15 mouse cellular contexts compared by ENCODE assay signal in the genomic region with DNA sequence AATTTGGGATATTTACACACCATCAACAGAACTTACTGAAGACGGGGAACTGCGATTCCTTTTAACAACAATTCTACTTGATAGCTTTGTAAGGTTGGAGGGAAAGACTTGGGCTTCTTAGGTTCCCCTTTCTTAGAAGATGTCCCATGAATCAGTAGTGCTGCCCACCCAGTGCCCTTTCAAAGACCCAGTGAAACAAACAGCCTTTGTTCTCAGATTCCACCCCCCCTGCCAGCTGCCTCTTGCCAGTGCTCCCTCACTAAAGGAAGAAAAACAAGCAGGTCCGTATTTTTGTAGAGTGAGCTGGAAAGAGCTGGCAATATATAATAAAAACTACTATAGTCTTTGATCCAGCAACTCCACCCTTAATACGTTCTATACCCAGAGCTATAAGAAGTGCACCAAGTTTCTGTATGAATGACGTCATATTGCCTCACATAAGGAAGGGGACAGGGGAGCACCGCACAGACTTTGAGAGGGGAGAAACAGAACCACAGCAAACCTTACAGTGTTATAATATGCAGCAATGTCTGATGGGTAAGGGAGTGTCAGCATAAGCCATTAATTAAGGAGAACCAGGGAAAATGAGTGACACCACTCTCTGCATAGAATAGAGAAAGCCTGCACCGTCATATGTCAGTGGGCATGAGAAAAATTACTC.
A peak's percentile ranks its signal among the peaks of the same experiment; 100 is the strongest.
DNase-seq lines count a peak whose midpoint lies in the region; ATAC-seq and TF ChIP-seq lines count a peak whose summit lies in the region.
"Had no signal": no experiment of that assay in that cellular context is flagged by ENCODE, and none has a peak within 500 bp of the region (broad histone marks: within the 10 kb centered on the region; RNA-seq: fewer than 3 reads in every experiment).

No protein-coding gene starts in this region.

- TF ChIP-seq CTCF in thymus, adult 2 months (IDR thresholded peaks at IDR 0.05; ENCODE audit: borderline replicate concordance, control insufficient read depth, extremely low read depth, insufficient read depth, low read length, poor library complexity) = no peak

- peaks cover 15% of the 10 kb centered on the region for H3K4me1 ChIP-seq in midbrain, embryonic 10.5 days
- peaks cover 13% of the 10 kb centered on the region for H3K4me1 ChIP-seq in midbrain, embryonic 15.5 days
- peaks cover 16% of the 10 kb centered on the region for H3K4me1 ChIP-seq in forebrain, embryonic 14.5 days (ENCODE audit: control insufficient read depth, insufficient read depth, low read length)
- H3K4me1 ChIP-seq in limb, embryonic 14.5 days (ENCODE audit: control insufficient read depth, insufficient read depth, low read length) = no peaks in the 10 kb centered on the region; the same call in 1 of the 2 replicates
- no peaks in the 10 kb centered on the region for H3K4me1 ChIP-seq in thymus, adult 2 months (replicated peaks; ENCODE audit: control insufficient read depth, insufficient read depth, low read length)
- H3K4me1 ChIP-seq: lung, embryonic 15.5 days; megakaryocyte, embryonic 14.5 days; stomach, embryonic 15.5 days had no signal

- no peaks in the 10 kb centered on the region for H3K27me3 ChIP-seq in midbrain, embryonic 10.5 days (ENCODE audit: low read depth, poor library complexity, severe bottlenecking)
- no peaks in the 10 kb centered on the region for H3K27me3 ChIP-seq in midbrain, embryonic 15.5 days (replicated peaks)
- no peaks in the 10 kb centered on the region for H3K27me3 ChIP-seq in forebrain, embryonic 14.5 days (replicated peaks; ENCODE audit: control insufficient read depth, insufficient read depth, low read length)
- no peaks in the 10 kb centered on the region for H3K27me3 ChIP-seq in limb, embryonic 14.5 days (ENCODE audit: control insufficient read depth, insufficient read depth, low read length)
- H3K27me3 ChIP-seq in thymus, adult 2 months (ENCODE audit: control insufficient read depth, insufficient read depth, low read length) = no peaks in the 10 kb centered on the region
- H3K27me3 ChIP-seq: lung, embryonic 15.5 days; megakaryocyte, embryonic 14.5 days; stomach, embryonic 15.5 days had no signal

- H3K4me2 ChIP-seq in midbrain, embryonic 15.5 days = no peak overlapping the region
- H3K4me2 ChIP-seq in forebrain, embryonic 14.5 days (ENCODE audit: low read length) = no peak overlapping the region
- H3K4me2 ChIP-seq in limb, embryonic 14.5 days (replicated peaks; ENCODE audit: low read depth, low read length, severe bottlenecking) = no peak overlapping the region
- H3K4me2 ChIP-seq: heart, embryonic 11.5 days; lung, embryonic 15.5 days; stomach, embryonic 15.5 days had no signal

- peak overlapping the region; percentile 55 for H3K27ac ChIP-seq in midbrain, embryonic 10.5 days (replicated peaks)
- H3K27ac ChIP-seq in midbrain, embryonic 15.5 days = no peak overlapping the region
- H3K27ac ChIP-seq in forebrain, embryonic 14.5 days (ENCODE audit: low read depth, low read length) = peak overlapping the region; percentile 70
- no peak overlapping the region for H3K27ac ChIP-seq in limb, embryonic 14.5 days (replicated peaks; ENCODE audit: low read depth, low read length)
- H3K27ac ChIP-seq in thymus, adult 2 months (ENCODE audit: control insufficient read depth, insufficient read depth, low read length) = no peak overlapping the region
- H3K27ac ChIP-seq: lung, embryonic 15.5 days; stomach, embryonic 15.5 days had no signal

- 70% methylated on average over 7 of the region's 7 CpGs for WGBS in midbrain, embryonic 10.5 days
- WGBS in midbrain, embryonic 15.5 days = 36% methylated on average over 7 of the region's 7 CpGs
- WGBS in forebrain, embryonic 14.5 days = 10% methylated on average over 7 of the region's 7 CpGs
- WGBS in limb, embryonic 14.5 days = 54% methylated on average over 7 of the region's 7 CpGs
- WGBS in thymus, adult 2 months = 82% methylated on average over 7 of the region's 7 CpGs

- no peak overlapping the region for H3K4me3 ChIP-seq in midbrain, embryonic 10.5 days
- no peak overlapping the region for H3K4me3 ChIP-seq in midbrain, embryonic 15.5 days
- no peak overlapping the region for H3K4me3 ChIP-seq in forebrain, embryonic 14.5 days (ENCODE audit: low read depth, low read length)
- no peak overlapping the region for H3K4me3 ChIP-seq in limb, embryonic 14.5 days (replicated peaks; ENCODE audit: low read length)
- no peak overlapping the region for H3K4me3 ChIP-seq in thymus, adult 2 months (ENCODE audit: control insufficient read depth, insufficient read depth, low read length)
- H3K4me3 ChIP-seq: lung, embryonic 15.5 days; megakaryocyte, embryonic 14.5 days; stomach, embryonic 15.5 days had no signal

- H3K9me3 ChIP-seq in midbrain, embryonic 10.5 days (replicated peaks) = no peaks in the 10 kb centered on the region
- no peaks in the 10 kb centered on the region for H3K9me3 ChIP-seq in midbrain, embryonic 15.5 days
- H3K9me3 ChIP-seq in forebrain, embryonic 14.5 days (replicated peaks; ENCODE audit: control insufficient read depth, low read length) = no peaks in the 10 kb centered on the region
- H3K9me3 ChIP-seq in limb, embryonic 14.5 days (ENCODE audit: control insufficient read depth, low read length) = no peaks in the 10 kb centered on the region
- H3K9me3 ChIP-seq: lung, embryonic 15.5 days; stomach, embryonic 15.5 days had no signal

- H3K9ac ChIP-seq in midbrain, embryonic 15.5 days = no peak overlapping the region
- H3K9ac ChIP-seq in forebrain, embryonic 14.5 days (ENCODE audit: low read length) = no peak overlapping the region
- no peak overlapping the region for H3K9ac ChIP-seq in limb, embryonic 14.5 days (ENCODE audit: low read depth, low read length, severe bottlenecking)
- H3K9ac ChIP-seq: lung, embryonic 15.5 days; stomach, embryonic 15.5 days had no signal

- peaks cover 13% of the 10 kb centered on the region; the same call in 1 of the 2 replicates for H3K36me3 ChIP-seq in midbrain, embryonic 10.5 days
- H3K36me3 ChIP-seq in midbrain, embryonic 15.5 days (replicated peaks) = no peaks in the 10 kb centered on the region
- H3K36me3 ChIP-seq in forebrain, embryonic 14.5 days (ENCODE audit: control insufficient read depth, insufficient read depth, low read length) = peaks cover 16% of the 10 kb centered on the region; the same call in 1 of the 2 replicates
- no peaks in the 10 kb centered on the region for H3K36me3 ChIP-seq in limb, embryonic 14.5 days (ENCODE audit: control insufficient read depth, insufficient read depth, low read length)
- H3K36me3 ChIP-seq in thymus, adult 2 months (ENCODE audit: control insufficient read depth, insufficient read depth, low read length) = no peaks in the 10 kb centered on the region
- H3K36me3 ChIP-seq: lung, embryonic 15.5 days; stomach, embryonic 15.5 days had no signal

- TF ChIP-seq POLR2A in limb, embryonic 14.5 days (IDR thresholded peaks at IDR 0.05; ENCODE audit: borderline replicate concordance, extremely low read depth, insufficient read depth, insufficient read length) = no peak
- no peak for TF ChIP-seq POLR2A in thymus, adult 2 months (IDR thresholded peaks at IDR 0.05; ENCODE audit: control insufficient read depth, extremely low read depth, insufficient read depth, low read length, poor library complexity)

- DNase-seq in midbrain, embryonic 10.5 days (ENCODE audit: low spot score) = no peak
- DNase-seq in forebrain, embryonic 14.5 days (ENCODE audit: low spot score) = no peak
- DNase-seq in limb, embryonic 14.5 days (ENCODE audit: low spot score) = peak; percentile 11
- peak; percentile 88 for DNase-seq in retina, postnatal 1 day
- no peak for DNase-seq in thymus, adult 2 months
- no peak for DNase-seq in cerebellum, adult 11 months
- DNase-seq: gastrocnemius, postnatal 14 days; liver; right cerebral cortex, postnatal 4 days; thymus, postnatal 36 days had no signal

- no peak for ATAC-seq in midbrain, embryonic 15.5 days (replicated peaks)
- peak; percentile 74 for ATAC-seq in forebrain, embryonic 14.5 days
- no peak for ATAC-seq in limb, embryonic 14.5 days (ENCODE audit: low FRiP score, low read depth)

Comparison
In these comparisons a context has a peak if more than half of its experiments do, and no peak if none do; other contexts are left out.
1. H3K27ac ChIP-seq: peak in midbrain, embryonic 10.5 days (single experiment) and forebrain, embryonic 14.5 days (single experiment); none in midbrain, embryonic 15.5 days (single experiment), limb, embryonic 14.5 days (single experiment) and thymus, adult 2 months (single experiment).
2. DNase-seq: peak in limb, embryonic 14.5 days (single experiment) and retina, postnatal 1 day (single experiment); none in midbrain, embryonic 10.5 days (single experiment), forebrain, embryonic 14.5 days (single experiment), thymus, adult 2 months (single experiment) and cerebellum, adult 11 months (single experiment).